ENCODE assay signal across 8 mouse cellular contexts in genomic region chr11:59202081-59202995, GRCm38 (mm10). TPM values are rescaled to one million over a fixed set of nuclear protein-coding genes. Genes with fewer than 3 reads are reported as not detected.
DNase-seq lines count a peak whose midpoint lies in the region; ATAC-seq and TF ChIP-seq lines count a peak whose summit lies in the region.

Mrpl55 (plus strand) TSS chr11:59202486.

- peak; percentile 95 for DNase-seq in ZHBTc4 (ENCODE audit: low read depth, low spot score)
- peak; percentile 84 to 93 for DNase-seq in cerebellum, postnatal 4 days (ENCODE audit: low spot score in 2 of 2)
- peak; percentile 97 for DNase-seq in gastrocnemius, adult 2 months
- peak; percentile 98 for DNase-seq in hindbrain, postnatal 0 days (ENCODE audit: low spot score)
- DNase-seq in left cerebral cortex, postnatal 10 days (ENCODE audit: extremely low spot score in 1 of 2, low spot score in 2 of 2), result peak; percentile 91 to 97
- peak; percentile 91 for DNase-seq in right cerebral cortex, postnatal 25 days
- DNase-seq in urinary bladder, postnatal 4 days (ENCODE audit: low spot score in 2 of 2), result peak; percentile 90 to 96

- no peaks in the 10 kb centered on the region for H3K27me3 ChIP-seq in hindbrain, postnatal 0 days (ENCODE audit: insufficient read depth, low read length)

- no peaks in the 10 kb centered on the region for H3K9me3 ChIP-seq in hindbrain, postnatal 0 days (ENCODE audit: low read length)

- peak within 1 kb of the TSS; percentile 94 for H3K27ac ChIP-seq in gastrocnemius, adult 2 months
- peak within 1 kb of the TSS; percentile 46 for H3K27ac ChIP-seq in hindbrain, postnatal 0 days

- no peak for TF ChIP-seq CTCF in gastrocnemius, adult 2 months (IDR thresholded peaks at IDR 0.05)
- TF ChIP-seq CTCF in hindbrain, postnatal 0 days (IDR thresholded peaks at IDR 0.05; ENCODE audit: low read depth), result no peak

- intact Hi-C loops in gastrocnemius, adult 2 months (cut with DNase I), result no loop called here
- intact Hi-C loops in left cerebral cortex, postnatal 10 days (cut with DNase I), result no loop called here

- H3K9ac ChIP-seq in hindbrain, postnatal 0 days (replicated peaks; ENCODE audit: low read length), result peak within 1 kb of the TSS; percentile 86

- peaks cover 18% of the 10 kb centered on the region; the same call in 1 of the 2 replicates for H3K36me3 ChIP-seq in hindbrain, postnatal 0 days (ENCODE audit: insufficient read depth, low read length)

- peak within 1 kb of the TSS; percentile 96 for H3K4me2 ChIP-seq in hindbrain, postnatal 0 days (ENCODE audit: low read depth, low read length)

- peak; percentile 96 for ATAC-seq in hindbrain, postnatal 0 days
- ATAC-seq in megakaryocyte-erythroid progenitor cell, adult 5-6 weeks (replicated peaks; ENCODE audit: low FRiP score, low TSS enrichment, poor library complexity, severe bottlenecking), result peak; percentile 94

- under 1% methylated on average over 63 of the region's 63 CpGs for WGBS in hindbrain, postnatal 0 days

- peak within 1 kb of the TSS; percentile 94 for H3K4me3 ChIP-seq in gastrocnemius, adult 2 months
- peak within 1 kb of the TSS; percentile 63 for H3K4me3 ChIP-seq in hindbrain, postnatal 0 days (ENCODE audit: low read length)

- H3K4me1 ChIP-seq in hindbrain, postnatal 0 days (ENCODE audit: insufficient read depth, low read length), result peaks cover 9% of the 10 kb centered on the region; the same call in 1 of the 2 replicates

RNA-seq across cellular contexts. Expression of gene Mrpl55, which starts in this region (rescaled TPM):
- total RNA-seq in gastrocnemius, adult 2 months (2021), result 10 to 100 TPM; 49.7 to 71.0 TPM
- 88.3 and 90.6 TPM in 2 replicates for total RNA-seq in hindbrain, postnatal 0 days (2014; rRNA removed)
- polyA plus RNA-seq in hindbrain, postnatal 0 days (2015; fragmentation: Nextera tagmentation; extraction: Ambion mirVana), result 119 and 123 TPM in 2 replicates
- total RNA-seq in left cerebral cortex, postnatal 10 days (2021), result 10 to 100 TPM; 36.7 to 42.7 TPM
- 49.2 and 76.8 TPM in 2 replicates for total RNA-seq in megakaryocyte-erythroid progenitor cell, adult 5-6 weeks (2014; fragmentation: Nextera tagmentation)
- 57.4 and 106 TPM in 2 replicates for total RNA-seq in megakaryocyte-erythroid progenitor cell, adult 5-6 weeks (2017)

Comparison
In these comparisons a context has a peak if more than half of its experiments do, and no peak if none do; other contexts are left out.
1. Peak in every context shown above with its lines: DNase-seq, ATAC-seq, H3K4me3 ChIP-seq and H3K27ac ChIP-seq.